ENCODE assay signal across 8 mouse cellular contexts in genomic region chr2:59611216-59611810, GRCm38 (mm10). TPM values are rescaled to one million over a fixed set of nuclear protein-coding genes. Genes with fewer than 3 reads are reported as not detected.
DNase-seq lines count a peak whose midpoint lies in the region; ATAC-seq and TF ChIP-seq lines count a peak whose summit lies in the region.

No protein-coding gene starts in this region.

- TF ChIP-seq POLR2A in myocyte (IDR thresholded peaks at IDR 0.05; ENCODE audit: insufficient read length, low read depth): peak; percentile 44

- peaks cover 55% of the 10 kb centered on the region for H3K4me1 ChIP-seq in kidney, embryonic 16.5 days (ENCODE audit: insufficient read depth, low read length)
- peaks cover 10% of the 10 kb centered on the region for H3K4me1 ChIP-seq in brown adipose tissue, adult 24 weeks (ENCODE audit: control insufficient read depth, insufficient read depth, insufficient read length, low read length)
- H3K4me1 ChIP-seq in hindbrain, postnatal 0 days (ENCODE audit: insufficient read depth, low read length): peaks cover 5% of the 10 kb centered on the region; the same call in 1 of the 2 replicates

- peak overlapping the region; percentile 98 for H3K9ac ChIP-seq in kidney, embryonic 16.5 days (replicated peaks; ENCODE audit: low read length)
- H3K9ac ChIP-seq in hindbrain, postnatal 0 days (replicated peaks; ENCODE audit: low read length): peak overlapping the region; percentile 68

- no peak for DNase-seq in kidney, adult 18-20 months
- DNase-seq in hindbrain, postnatal 0 days (ENCODE audit: low spot score): no peak
- no peak for DNase-seq in spleen, postnatal 36 days (ENCODE audit: low spot score in 2 of 2)
- DNase-seq in adrenal gland, postnatal 4 days (ENCODE audit: low spot score in 2 of 2): no peak

- peaks cover 38% of the 10 kb centered on the region for H3K79me2 ChIP-seq in myocyte (ENCODE audit: control insufficient read depth, insufficient read depth)

- 3% methylated on average over 14 of the region's 14 CpGs for WGBS in kidney, embryonic 16.5 days
- WGBS in hindbrain, postnatal 0 days: 3% methylated on average over 14 of the region's 14 CpGs

- H3K27me3 ChIP-seq in kidney, embryonic 16.5 days (ENCODE audit: insufficient read depth, low read length): no peaks in the 10 kb centered on the region
- no peaks in the 10 kb centered on the region for H3K27me3 ChIP-seq in hindbrain, postnatal 0 days (ENCODE audit: insufficient read depth, low read length)
- no peaks in the 10 kb centered on the region for H3K27me3 ChIP-seq in myocyte (ENCODE audit: control insufficient read depth, insufficient read depth, insufficient read length)

- H3K36me3 ChIP-seq in kidney, embryonic 16.5 days (ENCODE audit: insufficient read depth, low read length): no peaks in the 10 kb centered on the region
- no peaks in the 10 kb centered on the region for H3K36me3 ChIP-seq in hindbrain, postnatal 0 days (ENCODE audit: insufficient read depth, low read length)
- no peaks in the 10 kb centered on the region for H3K36me3 ChIP-seq in myocyte (ENCODE audit: control insufficient read depth, insufficient read depth)

- peak overlapping the region; percentile 63 for H3ac ChIP-seq in myocyte (ENCODE audit: control insufficient read depth, insufficient read length)

- H3K9me3 ChIP-seq in kidney, embryonic 16.5 days (ENCODE audit: low read length): no peaks in the 10 kb centered on the region
- H3K9me3 ChIP-seq in hindbrain, postnatal 0 days (ENCODE audit: low read length): no peaks in the 10 kb centered on the region

- ATAC-seq in kidney, embryonic 16.5 days (ENCODE audit: low FRiP score, low TSS enrichment): no peak; the same call in 1 of the 2 replicates
- ATAC-seq in hindbrain, postnatal 0 days: peak; percentile 39; the same call in 1 of the 2 replicates
- no peak for ATAC-seq in granulocyte monocyte progenitor cell, adult 5-6 weeks (replicated peaks; ENCODE audit: poor library complexity, severe bottlenecking)

- no peak for TF ChIP-seq CTCF in hindbrain, postnatal 0 days (IDR thresholded peaks at IDR 0.05; ENCODE audit: low read depth)

- H3K4me3 ChIP-seq in kidney, embryonic 16.5 days (ENCODE audit: low read length): peak overlapping the region; percentile 96
- peak overlapping the region; percentile 92 for H3K4me3 ChIP-seq in brown adipose tissue, adult 24 weeks (ENCODE audit: insufficient read depth, low read depth, low read length)
- H3K4me3 ChIP-seq in hindbrain, postnatal 0 days (ENCODE audit: low read length): peak overlapping the region; percentile 85
- H3K4me3 ChIP-seq in myocyte: peak overlapping the region; percentile 90

- peak overlapping the region; percentile 98 for H3K27ac ChIP-seq in kidney, embryonic 16.5 days (ENCODE audit: low read length)
- peak overlapping the region; percentile 74 for H3K27ac ChIP-seq in brown adipose tissue, adult 24 weeks (replicated peaks; ENCODE audit: low read depth, low read length)
- H3K27ac ChIP-seq in hindbrain, postnatal 0 days: peak overlapping the region; percentile 79; the same call in 1 of the 2 replicates

- H3K4me2 ChIP-seq in kidney, embryonic 16.5 days (replicated peaks; ENCODE audit: low read depth, low read length): peak overlapping the region; percentile 86
- peak overlapping the region; percentile 94 for H3K4me2 ChIP-seq in hindbrain, postnatal 0 days (ENCODE audit: low read depth, low read length)
- H3K4me2 ChIP-seq in myocyte (ENCODE audit: low read depth): peak overlapping the region; percentile 98

TF ChIP-seq in myocyte, 11 proteins besides CTCF, POLR2A, EP300 and RAD21:
- no peak for TF ChIP-seq SRF (IDR thresholded peaks at IDR 0.05; ENCODE audit: control insufficient read depth, insufficient read length, low read depth)
- TF ChIP-seq E2F4 (IDR thresholded peaks at IDR 0.05; ENCODE audit: insufficient read depth): no peak
- no peak for TF ChIP-seq REST (IDR thresholded peaks at IDR 0.05; ENCODE audit: insufficient read depth, insufficient read length)
- no peak for TF ChIP-seq USF1 (IDR thresholded peaks at IDR 0.05; ENCODE audit: low read depth)
- peak; percentile 15 for TF ChIP-seq POLR2AphosphoS2 (IDR thresholded peaks at IDR 0.05; ENCODE audit: insufficient read length, low read depth)
- no peak for TF ChIP-seq MAX (IDR thresholded peaks at IDR 0.05; ENCODE audit: low read depth)
- TF ChIP-seq CEBPB (IDR thresholded peaks at IDR 0.05; ENCODE audit: insufficient read depth, poor library complexity, severe bottlenecking): no peak
TF ChIP-seq in myocyte: peak in this region for 1.

RNA-seq across cellular contexts. Expression of gene Tanc1, which starts 0.5 kb away (rescaled TPM):
- polyA plus RNA-seq in kidney, embryonic 16.5 days (2015; fragmentation: Nextera tagmentation; extraction: Ambion mirVana): 52.3 and 64.2 TPM in 2 replicates
- polyA plus RNA-seq in brown adipose tissue, adult 24 weeks (2012; ENCODE audit: insufficient read depth, insufficient read length, missing spikeins): 9.7 and 12.9 TPM in 2 replicates
- 10.6 and 12.1 TPM in 2 replicates for total RNA-seq in hindbrain, postnatal 0 days (2014; rRNA removed)
- polyA plus RNA-seq in hindbrain, postnatal 0 days (2015; fragmentation: Nextera tagmentation; extraction: Ambion mirVana): 4.2 and 4.8 TPM in 2 replicates
- polyA plus RNA-seq in myocyte (2012; fragmentation: generic; extraction: Trizol): 24.7 TPM
- 3.2 and 15.6 TPM in 2 replicates for total RNA-seq in granulocyte monocyte progenitor cell, adult 5-6 weeks (2014; fragmentation: Nextera tagmentation)
- 2.0 and 3.6 TPM in 2 replicates for total RNA-seq in granulocyte monocyte progenitor cell, adult 5-6 weeks (2017)
- 10 to 100 TPM; 19.9 to 30.8 TPM for total RNA-seq in adrenal gland, postnatal 4 days (2021)
